Mouse (Mus musculus) inflammation-experienced regulatory T-cells (primary cell): Measurements from ENCODE around the gene Peli2. TPM values are rescaled to one million over a fixed set of nuclear protein-coding genes. Genes with fewer than 3 reads are reported as not detected.

Source experiments
- polyA plus RNA-seq, 2 experiments: library from polyadenylated mRNA; unstranded; fragments of 100-300 nt; shearing (Covaris generic); gene quantifications; one replicate each; pipeline ENCODE4 v1.2.1; 2017

The Peli2 gene
- polyA plus RNA-seq = 1 to 10 TPM; 2.2 to 4.1 TPM

DNA sequence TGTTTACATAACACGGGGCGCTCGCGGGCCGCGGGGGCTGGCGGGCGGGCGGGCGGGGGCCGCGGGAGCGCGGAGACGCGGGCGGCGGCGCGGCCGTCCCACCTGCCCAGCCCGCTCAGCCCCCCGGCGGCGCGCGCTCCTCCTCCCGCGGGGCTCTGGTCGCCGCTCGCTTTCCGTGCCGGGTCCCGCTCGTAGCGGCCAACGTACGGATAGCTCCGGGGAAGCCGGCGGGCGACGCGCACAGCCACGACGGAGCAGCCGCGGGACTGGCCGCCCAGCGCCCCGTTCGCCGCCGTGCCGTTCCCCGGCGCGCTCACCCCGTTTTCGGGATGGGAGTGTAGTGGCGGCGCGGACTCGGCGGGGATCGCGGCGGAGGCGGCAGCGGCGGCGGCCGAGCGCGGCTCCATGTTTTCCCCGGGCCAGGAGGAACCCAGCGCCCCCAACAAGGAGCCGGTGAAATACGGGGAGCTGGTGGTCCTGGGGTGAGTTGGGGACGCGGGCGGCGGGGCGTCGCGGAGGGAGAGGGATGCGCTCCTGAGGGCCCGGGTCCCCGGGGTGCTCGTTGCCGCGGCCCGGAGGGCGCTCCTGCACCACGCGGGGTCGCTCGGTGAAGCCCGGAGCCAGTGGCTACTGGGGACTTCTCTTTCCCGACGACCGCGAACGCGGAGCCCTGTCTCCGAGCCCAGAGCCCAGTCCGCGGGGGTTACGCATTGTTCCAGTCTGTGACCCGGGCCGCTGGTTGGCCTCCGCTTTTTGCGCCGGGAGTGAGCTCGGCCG lies at the start of gene Peli2:
TSS of gene Peli2 (plus strand) at position 72 of the 777 bp plus-strand sequence.

